Mouse (Mus musculus) cerebellum, adult 2 months (tissue): Measurements from ENCODE around the gene Atg101. TPM values are rescaled to one million over a fixed set of nuclear protein-coding genes. Genes with fewer than 3 reads are reported as not detected.

ENCODE experiments used
- DNase-seq, 2 experiments: peaks; one replicate each; pipeline ENCODE4 v3.0.0; 2021
- H3K27ac ChIP-seq: fragments of 200-500 bp; 2 replicates; pipeline ENCODE4 v1.5.1; 2012; ENCODE audit warnings: low read length, control low read depth, inconsistent platforms; ENCODE audit not compliant: insufficient read depth
- H3K27me3 ChIP-seq: fragments of 200-500 bp; 2 replicates; pipeline ENCODE4 v1.6.1; 2012; ENCODE audit warnings: inconsistent platforms, mild to moderate bottlenecking, low read length, moderate library complexity; ENCODE audit not compliant: control insufficient read depth, insufficient read depth
- H3K4me1 ChIP-seq: fragments of 200-500 bp; 2 replicates; pipeline ENCODE4 v1.6.1; 2011; ENCODE audit warnings: low read length; ENCODE audit not compliant: control insufficient read depth, insufficient read depth
- H3K4me3 ChIP-seq: fragments of 200-500 bp; replicated peaks from 2 replicates; pipeline ENCODE3; 2011; ENCODE audit warnings: mild to moderate bottlenecking, low read depth, low read length, control low read depth; ENCODE audit not compliant: insufficient read depth
- CTCF ChIP-seq: fragments of 200-500 bp; IDR thresholded peaks from 2 replicates; pipeline ENCODE4 v1.5.1; 2011; ENCODE audit warnings: low read depth, mild to moderate bottlenecking, control low read depth, low read length, moderate library complexity, borderline replicate concordance; ENCODE audit not compliant: insufficient read depth
- POLR2A ChIP-seq: fragments of 200-500 bp; IDR thresholded peaks from 2 replicates; pipeline ENCODE4 v1.6.1; 2011; ENCODE audit warnings: low read length, control low read depth, borderline replicate concordance; ENCODE audit not compliant: insufficient read depth
- WGBS: fragments of 180-500 bp; shearing (Covaris S2); methylation state at CpG from one replicate; pipeline ENCODE4 v1.1.7; 2018; 5-methylcytosine and 5-hydroxymethylcytosine counted together
- polyA plus RNA-seq: library from polyadenylated mRNA; depleted of rRNA; stranded (reverse); fragments of >200 nt; gene quantifications from 2 replicates; pipeline ENCODE4 v1.2.3, GENCODE M21; 2012

Atg101 gene
- polyA plus RNA-seq, 1 experiment: 49.6 TPM

DNA sequence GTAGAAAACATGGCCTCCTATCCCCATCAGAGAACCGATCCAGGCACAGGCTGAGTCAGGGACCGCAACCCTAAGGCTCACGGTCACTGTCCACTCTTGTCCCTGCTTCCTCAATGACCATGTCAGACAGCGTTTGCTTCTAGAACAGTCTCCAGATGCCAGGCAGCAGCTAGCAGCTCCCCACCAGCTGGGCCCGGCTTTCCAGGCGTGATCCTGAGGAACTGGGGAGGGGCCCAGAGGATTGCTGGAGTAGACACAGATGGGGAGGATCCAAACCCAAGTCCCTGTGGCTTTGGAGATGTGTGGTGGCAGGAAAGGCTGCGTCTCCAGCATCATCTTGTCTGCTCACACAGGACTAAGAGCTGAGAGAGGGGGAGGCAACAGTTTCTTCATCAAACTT lies 11.0 kb downstream of the Atg101 start:
- TF ChIP-seq CTCF: no peak
- TF ChIP-seq POLR2A: no peak
- Histone ChIP-seq H3K27ac (no peak overlapping the region), H3K4me3 (no peak overlapping the region), H3K4me1 (no peaks in the 10 kb centered on the region), H3K27me3 (no peaks in the 10 kb centered on the region)
- no peak for DNase-seq
- 60% methylated on average over 7 of the region's 7 CpGs for WGBS

DNA sequence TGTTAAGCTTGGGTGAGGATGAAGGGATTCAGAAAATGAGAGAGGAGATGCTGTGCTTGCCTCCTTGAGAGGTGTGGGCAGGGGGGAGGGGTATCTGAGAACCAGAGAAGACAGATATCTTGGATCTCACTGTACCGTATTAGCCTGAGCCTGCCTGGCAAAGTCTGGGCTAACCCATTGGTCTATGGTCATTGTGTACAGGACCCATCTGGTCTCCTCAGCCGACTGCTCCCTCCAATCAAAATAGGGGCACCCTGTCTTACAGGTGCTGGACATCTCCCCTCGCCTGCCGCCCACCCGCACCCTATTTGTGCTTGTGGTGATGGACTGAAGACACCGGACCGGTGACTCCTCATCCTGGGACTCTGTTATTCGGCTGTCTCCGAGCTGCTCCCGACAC lies 11.5 kb downstream of the Atg101 start:
- H3K4me3 ChIP-seq: no peak overlapping the region
- no peaks in the 10 kb centered on the region for H3K27me3 ChIP-seq
- TF ChIP-seq CTCF (no peak), POLR2A (no peak)
- no peak for DNase-seq
- 95% methylated on average over 10 of the region's 10 CpGs for WGBS
- H3K27ac ChIP-seq: no peak overlapping the region
- H3K4me1 ChIP-seq: no peaks in the 10 kb centered on the region

DNA sequence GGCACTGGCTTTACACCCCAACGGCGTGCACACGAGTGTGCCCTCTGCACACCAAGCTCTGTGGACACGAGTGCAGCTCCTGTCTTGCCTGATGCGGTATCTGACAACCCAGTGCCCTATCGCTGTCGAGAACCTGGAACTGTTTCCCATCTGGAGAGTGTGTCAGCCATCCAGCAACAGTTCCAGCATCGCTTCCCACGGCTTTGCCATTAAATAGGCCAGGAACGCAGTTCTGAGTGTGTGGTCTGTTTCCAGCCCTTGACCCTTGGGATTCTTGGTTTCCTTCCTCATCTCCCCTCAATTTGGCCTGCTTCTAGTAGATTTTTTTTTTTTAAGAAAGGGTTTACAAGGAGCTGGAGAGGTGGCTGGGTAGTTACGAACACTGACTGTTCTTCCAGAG lies 12.0 kb downstream of the Atg101 start:
- H3K4me3 ChIP-seq: no peak overlapping the region
- no peaks in the 10 kb centered on the region for H3K27me3 ChIP-seq
- 87% methylated on average over 11 of the region's 11 CpGs for WGBS
- no peak overlapping the region for H3K27ac ChIP-seq
- H3K4me1 ChIP-seq: no peaks in the 10 kb centered on the region
- TF ChIP-seq POLR2A (no peak), CTCF (no peak)
- no peak for DNase-seq

DNA sequence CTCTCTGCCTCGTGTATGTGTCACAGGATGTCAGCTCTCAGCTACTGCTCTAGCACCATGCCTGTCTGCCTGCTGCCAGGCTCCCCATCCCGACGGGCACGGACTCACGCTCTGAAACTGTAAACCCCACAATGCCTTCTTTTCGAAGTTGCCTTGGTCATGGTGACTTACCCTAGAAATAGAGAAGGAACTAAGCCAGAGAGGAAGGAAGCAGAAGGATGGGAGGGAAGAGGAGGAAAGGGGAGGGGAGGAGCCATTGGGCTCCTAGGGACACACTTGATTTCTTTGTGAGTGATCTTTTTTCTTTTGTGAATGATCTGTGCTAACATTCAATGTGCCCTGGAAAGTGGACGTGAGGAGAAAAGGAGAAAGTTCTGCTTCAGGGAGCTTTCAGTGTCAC lies 13.9 kb downstream of the Atg101 start:
- TF ChIP-seq CTCF: no peak
- TF ChIP-seq POLR2A: no peak
- H3K27ac ChIP-seq: no peak overlapping the region
- H3K4me3 ChIP-seq: no peak overlapping the region
- H3K27me3 ChIP-seq: no peaks in the 10 kb centered on the region
- 22% methylated on average over 7 of the region's 7 CpGs for WGBS
- H3K4me1 ChIP-seq: no peaks in the 10 kb centered on the region
- DNase-seq: no peak

GRCm38 (mm10) chr15:101298550-101298949 lies 14.5 kb downstream of the Atg101 start:
- DNase-seq: no peak
- WGBS: 19% methylated on average over 7 of the region's 7 CpGs
- no peak overlapping the region for H3K4me3 ChIP-seq
- no peak overlapping the region for H3K27ac ChIP-seq
- no peaks in the 10 kb centered on the region for H3K27me3 ChIP-seq
- no peaks in the 10 kb centered on the region for H3K4me1 ChIP-seq
- TF ChIP-seq CTCF (no peak), POLR2A (no peak)

DNA sequence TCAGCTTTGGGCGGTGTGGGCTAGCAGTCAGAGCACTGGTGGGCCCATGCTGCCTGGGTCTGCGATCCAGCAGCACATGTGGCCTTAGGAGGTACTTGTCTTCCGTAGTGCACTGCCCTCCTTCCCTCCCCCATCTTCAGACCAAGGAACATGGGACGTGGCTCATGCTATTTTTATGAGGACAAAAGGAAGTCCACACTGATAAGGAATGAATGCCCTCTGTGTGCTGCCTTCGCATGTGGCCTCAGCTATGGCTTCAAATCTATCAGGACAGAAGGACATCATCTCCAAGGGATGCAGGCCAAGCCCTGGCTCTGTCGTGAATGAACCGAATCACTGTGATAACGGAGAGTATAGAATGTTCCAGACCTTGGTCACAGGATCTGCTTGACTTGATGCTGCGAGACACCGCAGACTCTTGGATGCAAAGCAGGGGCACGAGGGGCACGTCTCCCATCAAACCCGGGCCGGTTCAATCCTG lies 15.4 kb downstream of the Atg101 start:
- TF ChIP-seq POLR2A: no peak
- Histone ChIP-seq H3K4me1 (no peaks in the 10 kb centered on the region), H3K27ac (no peak overlapping the region), H3K4me3 (no peak overlapping the region), H3K27me3 (no peaks in the 10 kb centered on the region)
- WGBS: 81% methylated on average over 14 of the region's 14 CpGs
- DNase-seq: no peak

DNA sequence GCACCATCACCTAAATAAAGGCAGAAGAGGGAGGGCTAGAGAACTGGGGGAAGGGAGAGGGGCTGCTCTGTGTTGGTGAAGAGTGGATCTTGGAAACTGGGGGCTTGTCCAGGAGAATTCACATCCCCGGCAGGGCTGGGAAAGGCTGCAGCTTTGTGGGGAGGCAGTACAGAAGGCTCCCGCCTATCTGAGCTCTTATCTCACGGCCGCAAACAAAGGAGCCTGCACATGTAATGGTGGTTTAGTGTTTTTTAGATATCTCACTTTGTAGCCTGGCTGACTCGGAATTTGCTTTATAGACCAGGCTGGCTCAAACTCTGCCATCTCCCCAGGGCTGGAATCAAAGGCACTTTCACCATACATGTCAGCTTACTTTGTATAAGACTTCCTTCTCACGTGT lies 16.1 kb downstream of the Atg101 start:
- Histone ChIP-seq H3K4me3 (no peak overlapping the region), H3K27me3 (no peaks in the 10 kb centered on the region), H3K27ac (no peak overlapping the region), H3K4me1 (no peaks in the 10 kb centered on the region)
- WGBS: 83% methylated on average over 6 of the region's 6 CpGs
- TF ChIP-seq POLR2A: no peak
- no peak for TF ChIP-seq CTCF
- no peak for DNase-seq

DNA sequence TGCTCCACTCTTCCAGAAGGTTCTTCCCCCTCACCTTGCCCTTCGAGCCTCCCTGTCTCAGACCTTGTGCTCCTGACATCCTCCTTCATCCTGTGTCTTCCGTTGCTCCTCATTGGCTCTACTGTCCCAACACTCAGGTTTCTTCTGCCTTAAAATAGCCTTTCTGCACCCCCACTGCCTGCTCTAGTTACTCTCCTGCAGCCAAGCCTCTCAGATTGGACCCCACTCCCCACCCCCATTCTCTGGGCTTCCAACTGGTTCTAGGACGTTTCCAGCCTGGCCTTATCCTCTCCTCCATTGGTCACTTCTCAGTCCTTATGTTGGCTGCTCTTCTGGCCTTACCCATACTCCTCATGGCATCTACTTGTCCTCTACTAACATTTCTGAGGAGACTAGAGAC lies 18.1 kb downstream of the Atg101 start:
- Histone ChIP-seq H3K4me1 (no peaks in the 10 kb centered on the region), H3K27ac (no peak overlapping the region), H3K4me3 (no peak overlapping the region), H3K27me3 (no peaks in the 10 kb centered on the region)
- no peak for DNase-seq
- TF ChIP-seq POLR2A (no peak), CTCF (no peak)
- WGBS: 78% methylated on average over 3 of the region's 3 CpGs
